Mouse (Mus musculus): ENCODE measurements around the gene Acsl6. TPM values are rescaled to one million over a fixed set of nuclear protein-coding genes. Genes with fewer than 3 reads are reported as not detected.
"Not testable (repeated sequence)": the region's sequence is repeated elsewhere in the genome, so short reads cannot be mapped to it uniquely, and the experiment has no call there.

The Acsl6 gene
- polyA plus RNA-seq, 1 experiment: not detected

- no peak for TF ChIP-seq FLI1 (IDR thresholded peaks at IDR 0.05; ENCODE audit: low read length)
- TF ChIP-seq GATA1 (IDR thresholded peaks at IDR 0.05; ENCODE audit: borderline replicate concordance, low read length): no peak
- peaks cover 8% of the 10 kb centered on the region for H3K4me1 ChIP-seq
- no peak overlapping the region for H3K4me3 ChIP-seq (replicated peaks)
- peaks cover 7% of the 10 kb centered on the region for H3K27me3 ChIP-seq (replicated peaks)
- no peaks in the 10 kb centered on the region for H3K36me3 ChIP-seq (replicated peaks; ENCODE audit: low read length)
- H3K9me3 ChIP-seq: peaks cover 4% of the 10 kb centered on the region; the same call in 1 of the 2 replicates
Measured at GRCm38 (mm10) chr11:54287821-54288453, 15.7 kb upstream of the Acsl6 start.

- H3K4me1 ChIP-seq: peaks cover 8% of the 10 kb centered on the region
- peaks cover 1% of the 10 kb centered on the region for H3K9me3 ChIP-seq
- no peak overlapping the region for H3K4me3 ChIP-seq (replicated peaks)
- H3K36me3 ChIP-seq (replicated peaks; ENCODE audit: low read length): no peaks in the 10 kb centered on the region
- no peak for TF ChIP-seq FLI1 (IDR thresholded peaks at IDR 0.05; ENCODE audit: low read length)
- peaks cover 22% of the 10 kb centered on the region for H3K27me3 ChIP-seq (replicated peaks)
Measured at GRCm38 (mm10) chr11:54292163-54292562, 11.4 kb upstream of the Acsl6 start.

- peaks cover 24% of the 10 kb centered on the region for H3K27me3 ChIP-seq (replicated peaks)
- no peak for TF ChIP-seq FLI1 (IDR thresholded peaks at IDR 0.05; ENCODE audit: low read length)
- TF ChIP-seq GATA1 (IDR thresholded peaks at IDR 0.05; ENCODE audit: borderline replicate concordance, low read length): no peak
- no peaks in the 10 kb centered on the region for H3K36me3 ChIP-seq (replicated peaks; ENCODE audit: low read length)
- no peak overlapping the region for H3K4me3 ChIP-seq (replicated peaks)
- no peaks in the 10 kb centered on the region; the same call in 1 of the 2 replicates for H3K4me1 ChIP-seq
- peaks cover 16% of the 10 kb centered on the region for H3K9me3 ChIP-seq
Measured at GRCm38 (mm10) chr11:54293980-54294807, 9.4 kb upstream of the Acsl6 start.

GRCm38 (mm10) chr11:54295971-54296370 is 7.6 kb upstream of the Acsl6 start:
- Histone ChIP-seq H3K4me3 (replicated peaks) (no peak overlapping the region), H3K36me3 (replicated peaks; ENCODE audit: low read length) (no peaks in the 10 kb centered on the region), H3K27me3 (replicated peaks) (peaks cover 25% of the 10 kb centered on the region), H3K9me3 (peaks cover 28% of the 10 kb centered on the region), H3K4me1 (no peaks in the 10 kb centered on the region)
- TF ChIP-seq GATA1 (IDR thresholded peaks at IDR 0.05; ENCODE audit: borderline replicate concordance, low read length) (no peak), FLI1 (IDR thresholded peaks at IDR 0.05; ENCODE audit: low read length) (no peak)

GRCm38 (mm10) chr11:54296734-54297133 is 6.9 kb upstream of the Acsl6 start:
- Histone ChIP-seq H3K27me3 (replicated peaks) (peaks cover 28% of the 10 kb centered on the region), H3K9me3 (peaks cover 28% of the 10 kb centered on the region), H3K4me1 (no peaks in the 10 kb centered on the region), H3K36me3 (replicated peaks; ENCODE audit: low read length) (no peaks in the 10 kb centered on the region), H3K4me3 (replicated peaks) (no peak overlapping the region)
- TF ChIP-seq GATA1 (IDR thresholded peaks at IDR 0.05; ENCODE audit: borderline replicate concordance, low read length) (no peak), FLI1 (IDR thresholded peaks at IDR 0.05; ENCODE audit: low read length) (no peak)

GRCm38 (mm10) chr11:54297471-54297870 is 6.1 kb upstream of the Acsl6 start:
- not testable (repeated sequence) for H3K36me3 ChIP-seq (replicated peaks; ENCODE audit: low read length); H3K4me3 ChIP-seq (replicated peaks); H3K4me1 ChIP-seq
- Histone ChIP-seq H3K9me3 (peaks cover 28% of the 10 kb centered on the region), H3K27me3 (replicated peaks) (peaks cover 35% of the 10 kb centered on the region)

- Histone ChIP-seq H3K4me3 (replicated peaks) (no peak overlapping the region), H3K36me3 (replicated peaks; ENCODE audit: low read length) (no peaks in the 10 kb centered on the region), H3K27me3 (replicated peaks) (peaks cover 47% of the 10 kb centered on the region), H3K9me3 (peaks cover 28% of the 10 kb centered on the region), H3K4me1 (peaks cover 2% of the 10 kb centered on the region)
- TF ChIP-seq FLI1 (IDR thresholded peaks at IDR 0.05; ENCODE audit: low read length) (no peak), GATA1 (IDR thresholded peaks at IDR 0.05; ENCODE audit: borderline replicate concordance, low read length) (no peak)
Measured at GRCm38 (mm10) chr11:54298777-54299176, 4.8 kb upstream of the Acsl6 start.

- Histone ChIP-seq H3K36me3 (replicated peaks; ENCODE audit: low read length) (no peaks in the 10 kb centered on the region), H3K27me3 (replicated peaks) (peaks cover 63% of the 10 kb centered on the region), H3K4me1 (peaks cover 11% of the 10 kb centered on the region), H3K9me3 (peaks cover 28% of the 10 kb centered on the region), H3K4me3 (replicated peaks) (no peak overlapping the region)
- TF ChIP-seq FLI1 (IDR thresholded peaks at IDR 0.05; ENCODE audit: low read length) (no peak), GATA1 (IDR thresholded peaks at IDR 0.05; ENCODE audit: borderline replicate concordance, low read length) (no peak)
Measured at GRCm38 (mm10) chr11:54301994-54302393, 1.6 kb upstream of the Acsl6 start.

- no peaks in the 10 kb centered on the region for H3K36me3 ChIP-seq (replicated peaks; ENCODE audit: low read length)
- H3K9me3 ChIP-seq: peaks cover 22% of the 10 kb centered on the region
- H3K4me3 ChIP-seq (replicated peaks): no peak overlapping the region
- H3K27me3 ChIP-seq (replicated peaks): peaks cover 68% of the 10 kb centered on the region
- H3K4me1 ChIP-seq: peaks cover 11% of the 10 kb centered on the region
- no peak for TF ChIP-seq GATA1 (IDR thresholded peaks at IDR 0.05; ENCODE audit: borderline replicate concordance, low read length)
- TF ChIP-seq FLI1 (IDR thresholded peaks at IDR 0.05; ENCODE audit: low read length): no peak
Measured at GRCm38 (mm10) chr11:54302606-54303005, 992 bp upstream of the Acsl6 start.

- peaks cover 11% of the 10 kb centered on the region for H3K4me1 ChIP-seq
- no peak for TF ChIP-seq GATA1 (IDR thresholded peaks at IDR 0.05; ENCODE audit: borderline replicate concordance, low read length)
- TF ChIP-seq FLI1 (IDR thresholded peaks at IDR 0.05; ENCODE audit: low read length): no peak
- peaks cover 71% of the 10 kb centered on the region for H3K27me3 ChIP-seq (replicated peaks)
- H3K4me3 ChIP-seq (replicated peaks): no peak overlapping the region
- no peaks in the 10 kb centered on the region for H3K36me3 ChIP-seq (replicated peaks; ENCODE audit: low read length)
- peaks cover 16% of the 10 kb centered on the region for H3K9me3 ChIP-seq
Measured at GRCm38 (mm10) chr11:54303076-54303727, 396 bp upstream of the Acsl6 start.

Data from megakaryocyte, embryonic 14.5 days (primary cell).